Mouse (Mus musculus) left cerebral cortex, adult 9 months (tissue): ENCODE results near the gene Wdr59.

Experiments
- DNase-seq, 2 experiments: peaks; one replicate each; pipeline ENCODE4 v3.0.0; 2022; ENCODE audit warnings: low spot score in 2 of 2

Gene Wdr59

GRCm38 (mm10) chr8:111521713-111522429 lies at the start of gene Wdr59:
Gene Wdr59 (minus strand): TSS chr8:111522092.
- DNase-seq: peak; percentile 95 to 98

DNA sequence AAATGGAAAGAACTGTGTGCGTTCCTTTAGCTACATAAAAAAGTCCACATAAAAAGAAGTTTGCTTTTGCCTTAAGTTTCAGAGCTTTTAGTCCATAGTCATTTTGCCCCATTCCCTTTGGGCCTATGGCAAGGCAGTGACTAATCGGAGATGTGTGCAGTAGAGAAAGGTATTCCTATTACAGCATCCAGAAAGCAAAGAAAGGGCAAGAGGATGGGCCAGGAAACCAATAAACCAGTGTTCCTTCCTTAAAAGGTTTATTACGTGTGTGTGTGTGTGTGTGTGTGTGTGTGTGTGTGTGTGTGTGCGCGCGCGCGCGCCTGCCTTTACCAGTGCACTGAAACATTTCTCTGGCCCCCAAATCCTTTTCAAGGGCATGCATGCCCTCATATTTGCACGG lies 49.8 kb upstream of the Wdr59 start:
- DNase-seq: no peak

DNA sequence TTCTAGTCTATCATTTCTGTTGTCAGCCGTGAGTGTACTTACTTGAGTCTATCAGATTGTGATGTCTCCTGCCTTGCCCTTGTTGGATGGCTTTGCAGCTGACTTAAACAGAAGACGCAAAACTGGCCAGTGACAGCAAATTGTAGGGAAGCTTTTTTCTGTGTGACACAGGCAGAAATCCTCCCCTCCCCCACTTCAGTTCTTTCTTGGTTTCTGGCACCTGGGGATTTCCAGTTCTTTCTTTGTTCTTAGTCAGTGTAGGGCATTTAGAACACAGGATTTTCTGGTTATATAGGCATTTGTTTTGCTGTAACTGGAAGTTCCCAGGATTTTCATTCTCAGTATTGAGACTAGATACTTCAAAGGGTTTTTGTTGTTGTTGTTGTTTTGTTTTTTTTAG lies 48.5 kb upstream of the Wdr59 start:
- no peak for DNase-seq

DNA sequence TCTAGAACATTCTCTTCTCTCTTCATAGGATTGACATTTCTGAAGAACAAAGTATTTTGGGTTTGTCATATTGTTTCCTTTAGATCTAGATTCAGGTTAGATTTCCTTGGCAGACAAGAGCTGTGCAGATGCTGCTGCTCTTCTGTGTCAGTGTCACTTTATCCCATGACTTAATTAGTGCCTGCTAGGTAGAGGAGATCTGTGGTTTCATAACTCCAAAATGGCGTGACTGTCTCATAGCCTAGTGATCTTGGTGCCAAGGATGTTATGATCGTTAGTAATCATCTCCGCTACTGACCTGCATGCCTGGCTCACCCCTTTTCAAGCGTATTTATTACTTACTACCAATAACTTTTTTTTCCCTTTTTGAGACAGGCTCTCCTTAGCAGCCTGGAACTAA lies 48.0 kb upstream of the Wdr59 start:
- DNase-seq: no peak

GRCm38 (mm10) chr8:111568029-111568428 lies 46.1 kb upstream of the Wdr59 start:
- DNase-seq: no peak

- no peak for DNase-seq
Measured at GRCm38 (mm10) chr8:111567571-111567970, 45.7 kb upstream of the Wdr59 start.

DNA sequence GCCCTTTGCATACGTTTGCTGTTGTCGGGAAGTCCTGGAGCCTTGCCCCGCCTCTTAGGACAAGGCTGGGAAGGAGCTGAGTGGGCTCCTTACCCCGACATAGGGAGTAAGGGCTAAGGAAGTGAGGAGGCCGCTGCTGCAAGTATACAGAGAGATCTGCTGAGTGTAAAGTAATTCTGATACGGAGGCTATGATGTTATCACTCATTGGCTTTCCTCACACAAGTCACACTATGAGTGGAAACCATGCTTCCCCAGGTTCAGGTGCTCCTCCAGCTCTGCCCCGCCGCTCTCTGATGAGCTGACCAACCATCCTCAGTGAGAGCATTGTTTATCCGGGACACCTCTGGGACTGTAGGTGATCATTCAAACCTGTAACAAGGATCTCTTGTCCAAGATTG lies 44.4 kb upstream of the Wdr59 start:
- no peak for DNase-seq

- no peak for DNase-seq
Measured at GRCm38 (mm10) chr8:111565784-111566191, 43.9 kb upstream of the Wdr59 start.

- no peak for DNase-seq
Measured at GRCm38 (mm10) chr8:111564093-111564492, 42.2 kb upstream of the Wdr59 start.

GRCm38 (mm10) chr8:111563687-111564086 lies 41.8 kb upstream of the Wdr59 start:
- no peak for DNase-seq

GRCm38 (mm10) chr8:111563075-111563474 lies 41.2 kb upstream of the Wdr59 start:
- no peak for DNase-seq

DNA sequence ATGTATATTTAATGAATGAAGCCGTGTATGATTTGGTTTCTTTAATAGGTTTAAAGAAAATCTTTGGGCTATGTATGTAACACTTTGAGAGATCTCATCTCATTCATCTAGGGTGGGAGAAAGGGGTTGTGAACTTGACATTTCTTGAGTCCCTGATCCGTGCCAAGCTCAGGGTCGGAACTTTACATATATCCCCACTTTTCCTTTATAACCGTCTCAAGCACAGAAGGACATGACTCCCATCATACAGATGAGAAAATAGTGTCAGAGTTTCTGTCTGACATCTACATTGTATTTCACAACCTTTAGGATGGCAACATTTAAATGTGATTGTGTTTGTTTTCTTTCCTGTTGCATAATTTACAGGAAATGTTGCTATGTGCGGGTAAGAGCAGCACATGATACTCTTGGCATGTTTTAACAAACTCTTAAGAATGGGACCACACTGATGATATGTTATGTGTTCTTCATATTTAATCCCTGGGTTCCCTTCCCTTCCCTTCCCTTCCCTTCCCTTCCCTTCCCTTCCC lies 40.4 kb upstream of the Wdr59 start:
- DNase-seq: no peak

DNA sequence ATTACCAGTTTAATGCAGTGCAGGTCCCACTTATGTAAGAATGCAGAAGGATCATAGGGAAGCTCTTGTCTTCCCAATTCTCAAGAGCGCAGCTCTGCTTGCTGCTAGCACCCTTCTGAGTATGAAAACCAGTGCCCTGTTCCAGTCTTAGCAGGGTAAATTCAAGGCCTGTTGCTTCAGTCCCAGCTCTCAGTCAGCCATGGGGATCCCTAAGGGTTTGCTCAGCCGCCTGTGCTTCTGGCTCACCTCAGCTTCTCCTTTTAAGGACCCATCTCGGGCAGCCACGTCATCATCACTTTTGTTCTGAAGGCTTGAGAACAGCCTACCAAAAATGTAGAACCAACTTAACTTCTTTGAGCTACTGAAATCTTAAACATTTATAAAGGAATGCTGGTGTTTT lies 39.9 kb upstream of the Wdr59 start:
- peak in 1 of 2 experiments; percentile 22 for DNase-seq

- no peak for DNase-seq
Measured at GRCm38 (mm10) chr8:111551511-111552130, 29.7 kb upstream of the Wdr59 start.

GRCm38 (mm10) chr8:111550002-111550870 lies 28.3 kb upstream of the Wdr59 start:
- no peak for DNase-seq

GRCm38 (mm10) chr8:111548201-111548600 lies 26.3 kb upstream of the Wdr59 start:
- DNase-seq: no peak

- DNase-seq: peak in 1 of 2 experiments; percentile 51
Measured at GRCm38 (mm10) chr8:111547144-111547543, 25.3 kb upstream of the Wdr59 start.

- no peak for DNase-seq
Measured at GRCm38 (mm10) chr8:111545406-111546156, 23.7 kb upstream of the Wdr59 start.

- no peak for DNase-seq
Measured at GRCm38 (mm10) chr8:111543712-111544380, 22.0 kb upstream of the Wdr59 start.

- no peak for DNase-seq
Measured at GRCm38 (mm10) chr8:111539422-111540076, 17.7 kb upstream of the Wdr59 start.
